Mouse (Mus musculus): ENCODE results near the gene Adat2. TPM values are rescaled to one million over a fixed set of nuclear protein-coding genes. Genes with fewer than 3 reads are reported as not detected.

Adat2 gene
- polyA plus RNA-seq (2012; ENCODE audit: insufficient read depth, insufficient read length, low replicate concordance, missing spikeins), result not detected in 2 replicates

GRCm38 (mm10) chr10:13552646-13553497 lies at the start of gene Adat2, which contains the start of gene Pex3:
Adat2 (plus strand) TSS chr10:13552894.
Pex3 (minus strand) TSS chr10:13553142.
- peak within 1 kb of the TSS; percentile 22; the same call in 1 of the 2 replicates for H3K27ac ChIP-seq (ENCODE audit: insufficient read depth, low read depth, low read length)
- under 1% methylated on average over 51 of the region's 51 CpGs for WGBS
- TF ChIP-seq CTCF (IDR thresholded peaks at IDR 0.05; ENCODE audit: insufficient read depth, low read depth, low read length) (no peak), POLR2A (IDR thresholded peaks at IDR 0.05; ENCODE audit: insufficient read depth, low read depth, low read length) (peak; percentile 76)

DNA sequence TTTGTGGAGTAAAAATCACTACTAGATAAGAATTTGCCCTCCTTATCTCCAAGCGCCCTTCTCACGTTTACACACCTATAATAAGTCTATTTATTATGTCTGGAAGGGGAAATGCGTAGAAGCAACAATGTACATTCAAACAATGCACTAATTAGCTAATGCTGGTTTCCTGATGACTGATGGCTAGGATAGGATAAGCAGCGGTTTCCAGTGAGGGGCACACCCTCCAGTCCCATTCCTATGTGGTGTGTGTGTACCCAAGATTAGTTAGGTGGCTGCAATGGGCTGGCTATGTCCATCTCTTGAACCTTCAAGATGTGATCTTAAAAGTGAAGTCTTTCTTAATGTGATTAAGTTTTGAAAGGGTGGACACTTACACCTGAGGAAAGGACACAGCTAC lies 30.8 kb upstream of the Adat2 start:
- H3K4me3 ChIP-seq (ENCODE audit: insufficient read depth, low read depth, low read length), result no peak overlapping the region
- 90% methylated on average over 4 of the region's 4 CpGs for WGBS
- no peak overlapping the region for H3K27ac ChIP-seq (ENCODE audit: insufficient read depth, low read depth, low read length)
- no peaks in the 10 kb centered on the region for H3K4me1 ChIP-seq (ENCODE audit: control insufficient read depth, insufficient read depth, low read length)
- no peak for TF ChIP-seq POLR2A (IDR thresholded peaks at IDR 0.05; ENCODE audit: insufficient read depth, low read depth, low read length)
- TF ChIP-seq CTCF (IDR thresholded peaks at IDR 0.05; ENCODE audit: insufficient read depth, low read depth, low read length), result no peak

More at GRCm38 (mm10) chr10:13552646-13553497, at the start of gene Adat2, which contains the start of gene Pex3:
- 0 out of 2 replicates have a peak, but pooled peaks cover 2% of the 10 kb centered on the region for H3K4me1 ChIP-seq (ENCODE audit: control insufficient read depth, insufficient read depth, low read length)
- H3K4me3 ChIP-seq (ENCODE audit: insufficient read depth, low read depth, low read length), result peak within 1 kb of the TSS; percentile 69

- WGBS, result 88% methylated on average over 4 of the region's 4 CpGs
Measured at GRCm38 (mm10) chr10:13528155-13528554, 24.5 kb upstream of the Adat2 start.

DNA sequence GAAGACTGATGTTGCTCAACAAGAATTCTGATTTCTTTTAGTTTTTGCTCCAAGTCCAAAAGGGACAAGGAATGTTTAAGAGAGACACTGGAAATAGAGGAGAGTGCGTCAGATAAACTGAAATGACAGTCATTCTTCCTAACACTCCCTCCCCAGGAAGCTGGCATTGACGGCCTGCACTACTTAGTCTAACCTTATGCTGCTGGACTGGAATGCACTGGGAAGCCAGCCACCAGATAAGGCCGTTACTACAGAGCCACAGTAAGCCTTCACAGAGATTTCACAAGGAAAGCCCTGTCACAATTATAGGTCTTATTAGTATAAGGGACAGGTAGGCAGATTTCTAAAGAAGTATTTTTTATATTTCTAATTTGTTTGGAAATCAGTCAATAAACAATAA lies 17.9 kb upstream of the Adat2 start:
- Histone ChIP-seq H3K4me3 (ENCODE audit: insufficient read depth, low read depth, low read length) (no peak overlapping the region), H3K27ac (ENCODE audit: insufficient read depth, low read depth, low read length) (no peak overlapping the region), H3K4me1 (ENCODE audit: control insufficient read depth, insufficient read depth, low read length) (no peaks in the 10 kb centered on the region)
- 90% methylated on average over 3 of the region's 3 CpGs for WGBS
- TF ChIP-seq POLR2A (IDR thresholded peaks at IDR 0.05; ENCODE audit: insufficient read depth, low read depth, low read length) (no peak), CTCF (IDR thresholded peaks at IDR 0.05; ENCODE audit: insufficient read depth, low read depth, low read length) (no peak)

More at GRCm38 (mm10) chr10:13528155-13528554, 24.5 kb upstream of the Adat2 start:
- H3K27ac ChIP-seq (ENCODE audit: insufficient read depth, low read depth, low read length), result no peak overlapping the region
- no peak for TF ChIP-seq CTCF (IDR thresholded peaks at IDR 0.05; ENCODE audit: insufficient read depth, low read depth, low read length)
- no peak for TF ChIP-seq POLR2A (IDR thresholded peaks at IDR 0.05; ENCODE audit: insufficient read depth, low read depth, low read length)
- no peaks in the 10 kb centered on the region for H3K4me1 ChIP-seq (ENCODE audit: control insufficient read depth, insufficient read depth, low read length)
- no peak overlapping the region for H3K4me3 ChIP-seq (ENCODE audit: insufficient read depth, low read depth, low read length)

GRCm38 (mm10) chr10:13536706-13537105 lies 16.0 kb upstream of the Adat2 start:
- TF ChIP-seq CTCF (IDR thresholded peaks at IDR 0.05; ENCODE audit: insufficient read depth, low read depth, low read length), result no peak
- no peak for TF ChIP-seq POLR2A (IDR thresholded peaks at IDR 0.05; ENCODE audit: insufficient read depth, low read depth, low read length)
- WGBS, result 97% methylated on average over 7 of the region's 7 CpGs
- H3K4me1 ChIP-seq (ENCODE audit: control insufficient read depth, insufficient read depth, low read length), result no peaks in the 10 kb centered on the region
- no peak overlapping the region for H3K27ac ChIP-seq (ENCODE audit: insufficient read depth, low read depth, low read length)
- no peak overlapping the region for H3K4me3 ChIP-seq (ENCODE audit: insufficient read depth, low read depth, low read length)

DNA sequence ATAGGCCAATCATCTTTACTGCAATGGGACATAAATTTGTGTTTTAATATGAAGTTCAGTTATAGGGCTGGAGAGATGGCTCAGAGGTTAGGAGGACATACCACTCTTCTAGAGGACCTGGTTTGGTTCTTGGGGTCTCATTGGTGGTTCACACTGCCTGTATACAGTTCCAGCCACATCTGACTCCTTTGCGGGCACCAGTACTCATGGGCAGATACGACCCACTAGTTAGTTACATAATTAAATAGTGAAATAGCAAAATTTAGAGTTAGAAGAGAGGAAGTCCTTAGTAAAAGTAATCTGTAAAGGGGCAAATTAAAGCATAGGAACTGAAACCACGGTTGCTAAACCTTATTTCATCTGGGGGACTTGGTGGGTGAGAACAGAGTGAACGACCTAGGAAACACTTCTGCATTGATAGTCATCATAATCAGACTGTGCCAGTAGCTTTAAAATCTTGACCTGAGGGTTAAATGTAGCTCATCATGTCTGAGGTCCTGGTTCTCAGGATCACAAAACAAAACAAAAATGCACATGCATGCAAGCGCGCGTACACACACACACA lies 12.8 kb upstream of the Adat2 start:
- WGBS, result 94% methylated on average over 7 of the region's 7 CpGs
- Histone ChIP-seq H3K4me3 (ENCODE audit: insufficient read depth, low read depth, low read length) (no peak overlapping the region), H3K27ac (ENCODE audit: insufficient read depth, low read depth, low read length) (no peak overlapping the region), H3K4me1 (ENCODE audit: control insufficient read depth, insufficient read depth, low read length) (no peaks in the 10 kb centered on the region)
- TF ChIP-seq CTCF (IDR thresholded peaks at IDR 0.05; ENCODE audit: insufficient read depth, low read depth, low read length) (no peak), POLR2A (IDR thresholded peaks at IDR 0.05; ENCODE audit: insufficient read depth, low read depth, low read length) (no peak)

- H3K27ac ChIP-seq (ENCODE audit: insufficient read depth, low read depth, low read length), result no peak overlapping the region
- no peak for TF ChIP-seq CTCF (IDR thresholded peaks at IDR 0.05; ENCODE audit: insufficient read depth, low read depth, low read length)
- WGBS, result 94% methylated on average over 5 of the region's 5 CpGs
- H3K4me1 ChIP-seq (ENCODE audit: control insufficient read depth, insufficient read depth, low read length), result no peaks in the 10 kb centered on the region
- H3K4me3 ChIP-seq (ENCODE audit: insufficient read depth, low read depth, low read length), result no peak overlapping the region
Measured at GRCm38 (mm10) chr10:13541721-13542120, 11.0 kb upstream of the Adat2 start.

GRCm38 (mm10) chr10:13553498-13553985 lies 848 bp downstream of the Adat2 start:
- 11% methylated on average over 10 of the region's 10 CpGs for WGBS
- Histone ChIP-seq H3K27ac (ENCODE audit: insufficient read depth, low read depth, low read length) (no peak overlapping the region), H3K4me3 (ENCODE audit: insufficient read depth, low read depth, low read length) (peak overlapping the region; percentile 69)

GRCm38 (mm10) chr10:13554316-13554715 lies 1.6 kb downstream of the Adat2 start:
- H3K4me1 ChIP-seq (ENCODE audit: control insufficient read depth, insufficient read depth, low read length), result 0 out of 2 replicates have a peak, but pooled peaks cover 2% of the 10 kb centered on the region
- TF ChIP-seq POLR2A (IDR thresholded peaks at IDR 0.05; ENCODE audit: insufficient read depth, low read depth, low read length) (no peak), CTCF (IDR thresholded peaks at IDR 0.05; ENCODE audit: insufficient read depth, low read depth, low read length) (no peak)
- H3K4me3 ChIP-seq (ENCODE audit: insufficient read depth, low read depth, low read length), result no peak overlapping the region
- no peak overlapping the region for H3K27ac ChIP-seq (ENCODE audit: insufficient read depth, low read depth, low read length)
- 100% methylated on average over 1 of the region's 1 CpGs for WGBS

More at GRCm38 (mm10) chr10:13553498-13553985, 848 bp downstream of the Adat2 start:
- TF ChIP-seq POLR2A (IDR thresholded peaks at IDR 0.05; ENCODE audit: insufficient read depth, low read depth, low read length) (no peak), CTCF (IDR thresholded peaks at IDR 0.05; ENCODE audit: insufficient read depth, low read depth, low read length) (no peak)
- 0 out of 2 replicates have a peak, but pooled peaks cover 2% of the 10 kb centered on the region for H3K4me1 ChIP-seq (ENCODE audit: control insufficient read depth, insufficient read depth, low read length)
